8 mouse cellular contexts compared by ENCODE assay signal in genomic region chr13:83603373-83604265, GRCm38 (mm10).
A peak's percentile ranks its signal among the peaks of the same experiment; 100 is the strongest.
DNase-seq lines count a peak whose midpoint lies in the region; ATAC-seq and TF ChIP-seq lines count a peak whose summit lies in the region.

No protein-coding gene starts in this region.

- H3K9ac ChIP-seq in neural tube, embryonic 11.5 days (ENCODE audit: low read length), result no peak overlapping the region
- no peak overlapping the region for H3K9ac ChIP-seq in heart, adult 2 months (ENCODE audit: low read depth, low read length)
- H3K9ac ChIP-seq in limb, embryonic 14.5 days (ENCODE audit: low read depth, low read length, severe bottlenecking), result no peak overlapping the region

- H3K36me3 ChIP-seq in neural tube, embryonic 11.5 days (ENCODE audit: control insufficient read depth, insufficient read depth, low read length), result no peaks in the 10 kb centered on the region
- peaks cover 35% of the 10 kb centered on the region for H3K36me3 ChIP-seq in heart, adult 2 months (ENCODE audit: control insufficient read depth, insufficient read depth, low read length)
- H3K36me3 ChIP-seq in limb, embryonic 14.5 days (ENCODE audit: control insufficient read depth, insufficient read depth, low read length), result no peaks in the 10 kb centered on the region

- no peaks in the 10 kb centered on the region for H3K27me3 ChIP-seq in neural tube, embryonic 11.5 days (ENCODE audit: control insufficient read depth, insufficient read depth, low read length)
- H3K27me3 ChIP-seq in heart, adult 2 months (ENCODE audit: control insufficient read depth, insufficient read depth, low read length), result no peaks in the 10 kb centered on the region
- no peaks in the 10 kb centered on the region for H3K27me3 ChIP-seq in limb, embryonic 14.5 days (ENCODE audit: control insufficient read depth, insufficient read depth, low read length)

- no peak overlapping the region for H3K4me2 ChIP-seq in neural tube, embryonic 11.5 days (ENCODE audit: low read depth)
- H3K4me2 ChIP-seq in limb, embryonic 14.5 days (replicated peaks; ENCODE audit: low read depth, low read length, severe bottlenecking), result no peak overlapping the region

- no peak overlapping the region for H3K4me3 ChIP-seq in neural tube, embryonic 11.5 days (ENCODE audit: low read depth, low read length)
- no peak overlapping the region for H3K4me3 ChIP-seq in heart, adult 2 months
- H3K4me3 ChIP-seq in limb, embryonic 14.5 days (replicated peaks; ENCODE audit: low read length), result no peak overlapping the region
- H3K4me3 ChIP-seq in olfactory bulb, adult 2 months (ENCODE audit: insufficient read depth, low read depth, low read length), result no peak overlapping the region

- peaks cover 8% of the 10 kb centered on the region; the same call in 1 of the 2 replicates for H3K4me1 ChIP-seq in neural tube, embryonic 11.5 days (ENCODE audit: control insufficient read depth, insufficient read depth, low read length)
- peaks cover 18% of the 10 kb centered on the region for H3K4me1 ChIP-seq in heart, adult 2 months (ENCODE audit: control insufficient read depth, insufficient read depth, low read length)
- peaks cover 29% of the 10 kb centered on the region for H3K4me1 ChIP-seq in limb, embryonic 14.5 days (ENCODE audit: control insufficient read depth, insufficient read depth, low read length)
- H3K4me1 ChIP-seq in olfactory bulb, adult 2 months (ENCODE audit: control insufficient read depth, insufficient read depth, low read length), result peaks cover 2% of the 10 kb centered on the region

- no peak for ATAC-seq in neural tube, embryonic 11.5 days (ENCODE audit: insufficient read depth, low FRiP score, low TSS enrichment)
- ATAC-seq in limb, embryonic 14.5 days (ENCODE audit: low FRiP score, low read depth), result peak; percentile 63

- 0 out of 2 replicates have a peak, but pooled peaks cover 1% of the 10 kb centered on the region for H3K79me2 ChIP-seq in heart, adult 2 months (replicated peaks; ENCODE audit: control insufficient read depth, insufficient read depth, low read length)

- no peaks in the 10 kb centered on the region for H3K9me3 ChIP-seq in neural tube, embryonic 11.5 days (ENCODE audit: control insufficient read depth, low read length)
- H3K9me3 ChIP-seq in limb, embryonic 14.5 days (ENCODE audit: control insufficient read depth, low read length), result no peaks in the 10 kb centered on the region

- H3K27ac ChIP-seq in neural tube, embryonic 11.5 days (ENCODE audit: low read depth, low read length), result no peak overlapping the region
- peak overlapping the region; percentile 88 for H3K27ac ChIP-seq in heart, adult 2 months
- H3K27ac ChIP-seq in limb, embryonic 14.5 days (replicated peaks; ENCODE audit: low read depth, low read length), result peak overlapping the region; percentile 72
- peak overlapping the region; percentile 83 for H3K27ac ChIP-seq in olfactory bulb, adult 2 months (ENCODE audit: insufficient read depth, low read depth, low read length)

- WGBS in neural tube, embryonic 11.5 days, result 56% methylated on average over 7 of the region's 7 CpGs
- under 1% methylated on average over 7 of the region's 7 CpGs for WGBS in heart, adult 2 months
- WGBS in limb, embryonic 14.5 days, result 39% methylated on average over 7 of the region's 7 CpGs
- 4% methylated on average over 7 of the region's 7 CpGs for WGBS in olfactory bulb, adult 2 months

- intact Hi-C loops in heart, adult 2 months (cut with DNase I), result loop anchor here (2.0 kb wide), 2 partner anchors 29 to 79 kb away; no protein-coding TSS in a partner anchor

- no peak for TF ChIP-seq CTCF in heart, adult 2 months (IDR thresholded peaks at IDR 0.05)
- no peak for TF ChIP-seq CTCF in olfactory bulb, adult 2 months (IDR thresholded peaks at IDR 0.05; ENCODE audit: insufficient read depth, low read depth, low read length)

- TF ChIP-seq POLR2A in heart, adult 2 months (IDR thresholded peaks at IDR 0.05; ENCODE audit: insufficient read depth, low read depth, low read length), result 0 out of 2 replicates have a peak, but pooled peaks have one; percentile 22
- TF ChIP-seq POLR2A in limb, embryonic 14.5 days (IDR thresholded peaks at IDR 0.05; ENCODE audit: borderline replicate concordance, extremely low read depth, insufficient read depth, insufficient read length), result no peak
- no peak for TF ChIP-seq POLR2A in olfactory bulb, adult 2 months (IDR thresholded peaks at IDR 0.05; ENCODE audit: insufficient read depth, low read depth, low read length)

- no peak for TF ChIP-seq EP300 in heart, adult 2 months (IDR thresholded peaks at IDR 0.05; ENCODE audit: insufficient read depth, low read depth, low read length)

- peak; percentile 11 for DNase-seq in neural tube, embryonic 11.5 days (ENCODE audit: low spot score)
- no peak for DNase-seq in neural tube, embryonic 10.5 days (ENCODE audit: extremely low spot score, low spot score)
- peak; percentile 51 for DNase-seq in cerebellum, adult 9-10 months
- peak in 1 of 2 experiments; percentile 54 for DNase-seq in heart, adult 2 months
- peak; percentile 78 for DNase-seq in limb, embryonic 14.5 days (ENCODE audit: low spot score)
- DNase-seq in ovary, postnatal 14 days (ENCODE audit: low spot score), result no peak
- DNase-seq in left cerebral cortex, adult 18-20 months (ENCODE audit: low spot score in 2 of 2), result no peak

Comparison
In these comparisons a context has a peak if more than half of its experiments do, and no peak if none do; other contexts are left out.
1. DNase-seq: peak in neural tube, embryonic 11.5 days (single experiment), cerebellum, adult 9-10 months (single experiment) and limb, embryonic 14.5 days (single experiment); none in neural tube, embryonic 10.5 days (single experiment), ovary, postnatal 14 days (single experiment) and left cerebral cortex, adult 18-20 months (0 of 2).